Comparison of ENCODE assay signal across 28 mouse cellular contexts in genomic region chr10:128601499-128601898, GRCm38 (mm10). TPM values are rescaled to one million over a fixed set of nuclear protein-coding genes. Genes with fewer than 3 reads are reported as not detected.
DNase-seq lines count a peak whose midpoint lies in the region; ATAC-seq and TF ChIP-seq lines count a peak whose summit lies in the region.
"Had no signal": no experiment of that assay in that cellular context is flagged by ENCODE, and none has a peak within 500 bp of the region (broad histone marks: within the 10 kb centered on the region; RNA-seq: fewer than 3 reads in every experiment).

No protein-coding gene starts in this region.

- no peak for TF ChIP-seq POLR2A in liver, adult 2 months (IDR thresholded peaks at IDR 0.05; ENCODE audit: extremely low read depth, insufficient read depth, low read length)
- TF ChIP-seq POLR2A in small intestine, adult 2 months (IDR thresholded peaks at IDR 0.05; ENCODE audit: low read depth, low read length) = no peak

- WGBS in liver, adult 2 months = 62% methylated on average over 1 of the region's 1 CpGs
- 88% methylated on average over 1 of the region's 1 CpGs for WGBS in small intestine, adult 2 months
- 65% methylated on average over 1 of the region's 1 CpGs for WGBS in forebrain, embryonic 14.5 days

- H3K4me3 ChIP-seq in liver, adult 2 months (ENCODE audit: insufficient read depth, low read depth, low read length) = no peak overlapping the region
- H3K4me3 ChIP-seq in small intestine, adult 2 months (ENCODE audit: low read depth, low read length) = no peak overlapping the region
- no peak overlapping the region for H3K4me3 ChIP-seq in forebrain, embryonic 14.5 days (ENCODE audit: low read depth, low read length)
- H3K4me3 ChIP-seq: embryonic facial prominence, embryonic 13.5 days; embryonic facial prominence, embryonic 15.5 days; erythroblast, embryonic 14.5 days; forebrain, embryonic 10.5 days; forebrain, embryonic 12.5 days; forebrain, embryonic 15.5 days had no signal

- peak overlapping the region; percentile 81 for H3K27ac ChIP-seq in liver, adult 2 months (replicated peaks; ENCODE audit: insufficient read depth, low read depth, low read length)
- H3K27ac ChIP-seq in small intestine, adult 2 months (ENCODE audit: insufficient read depth, low read depth, low read length) = peak overlapping the region; percentile 88
- no peak overlapping the region for H3K27ac ChIP-seq in forebrain, embryonic 14.5 days (ENCODE audit: low read depth, low read length)
- H3K27ac ChIP-seq: embryonic facial prominence, embryonic 13.5 days; embryonic facial prominence, embryonic 15.5 days; forebrain, embryonic 10.5 days; forebrain, embryonic 12.5 days; forebrain, embryonic 15.5 days had no signal

- H3K4me1 ChIP-seq in liver, adult 2 months (ENCODE audit: control insufficient read depth, insufficient read depth, low read length) = peaks cover 21% of the 10 kb centered on the region
- H3K4me1 ChIP-seq in small intestine, adult 2 months (ENCODE audit: control insufficient read depth, insufficient read depth, insufficient read length, low read length) = peaks cover 31% of the 10 kb centered on the region; the same call in 1 of the 2 replicates
- H3K4me1 ChIP-seq in forebrain, embryonic 14.5 days (ENCODE audit: control insufficient read depth, insufficient read depth, low read length) = no peaks in the 10 kb centered on the region
- H3K4me1 ChIP-seq: embryonic facial prominence, embryonic 13.5 days; embryonic facial prominence, embryonic 15.5 days; forebrain, embryonic 10.5 days; forebrain, embryonic 12.5 days; forebrain, embryonic 15.5 days had no signal

- no peaks in the 10 kb centered on the region for H3K36me3 ChIP-seq in liver, adult 2 months (ENCODE audit: control insufficient read depth, insufficient read depth, low read length)
- H3K36me3 ChIP-seq in small intestine, adult 2 months (ENCODE audit: control insufficient read depth, insufficient read depth, low read length) = no peaks in the 10 kb centered on the region
- H3K36me3 ChIP-seq in forebrain, embryonic 14.5 days (ENCODE audit: control insufficient read depth, insufficient read depth, low read length) = no peaks in the 10 kb centered on the region
- H3K36me3 ChIP-seq: embryonic facial prominence, embryonic 13.5 days; embryonic facial prominence, embryonic 15.5 days; forebrain, embryonic 10.5 days; forebrain, embryonic 12.5 days; forebrain, embryonic 15.5 days; G1E had no signal

- H3K9ac ChIP-seq in liver, adult 2 months (ENCODE audit: low read depth, low read length) = no peak overlapping the region
- H3K9ac ChIP-seq in forebrain, embryonic 14.5 days (ENCODE audit: low read length) = no peak overlapping the region
- H3K9ac ChIP-seq: embryonic facial prominence, embryonic 13.5 days; embryonic facial prominence, embryonic 15.5 days; forebrain, embryonic 12.5 days; forebrain, embryonic 15.5 days; forebrain, postnatal 0 days had no signal

- H3K9me3 ChIP-seq in forebrain, embryonic 14.5 days (replicated peaks; ENCODE audit: control insufficient read depth, low read length) = no peaks in the 10 kb centered on the region
- H3K9me3 ChIP-seq: embryonic facial prominence, embryonic 13.5 days; embryonic facial prominence, embryonic 15.5 days; forebrain, embryonic 10.5 days; forebrain, embryonic 12.5 days; forebrain, embryonic 15.5 days; G1E had no signal

- no peak for TF ChIP-seq CTCF in liver, adult 2 months (IDR thresholded peaks at IDR 0.05; ENCODE audit: low read depth, low read length)
- TF ChIP-seq CTCF in small intestine, adult 2 months (IDR thresholded peaks at IDR 0.05; ENCODE audit: extremely low read depth, insufficient read length, insufficient replicate concordance, low read depth, low read length) = no peak

- H3K27me3 ChIP-seq in liver, adult 2 months (ENCODE audit: control insufficient read depth, insufficient read depth, low read length) = no peaks in the 10 kb centered on the region
- no peaks in the 10 kb centered on the region for H3K27me3 ChIP-seq in small intestine, adult 2 months (ENCODE audit: control insufficient read depth, insufficient read depth, low read length)
- H3K27me3 ChIP-seq in forebrain, embryonic 14.5 days (replicated peaks; ENCODE audit: control insufficient read depth, insufficient read depth, low read length) = no peaks in the 10 kb centered on the region
- H3K27me3 ChIP-seq: embryonic facial prominence, embryonic 13.5 days; embryonic facial prominence, embryonic 15.5 days; forebrain, embryonic 12.5 days; forebrain, embryonic 15.5 days; Patski had no signal

- ATAC-seq in forebrain, embryonic 14.5 days = no peak
- ATAC-seq: activated CD4-positive, CD25-positive, alpha-beta regulatory T cell, adult 4 months; CD4-positive, CD25-positive, alpha-beta regulatory T cell, adult 4 months; forebrain, embryonic 15.5 days; forebrain, postnatal 0 days; Patski had no signal

- DNase-seq in liver, adult 2 months (ENCODE audit: extremely low read depth, low read depth, low spot score) = no peak
- no peak for DNase-seq in liver
- peak; percentile 73 for DNase-seq in R1 (ENCODE audit: low read depth, low spot score)
- no peak for DNase-seq in forebrain, embryonic 14.5 days (ENCODE audit: low spot score)
- DNase-seq in cerebellum, postnatal 14 days = no peak
- DNase-seq: adrenal gland, adult 8-10 months; adrenal gland, postnatal 14 days; adrenal gland, postnatal 36 days; B cell, adult 2 months; cerebellum, adult 11-12 months; cerebellum, adult 2 months; cerebellum, adult 9-10 months; cerebellum, postnatal 10 days; cerebellum, postnatal 36 days; embryo, embryonic 11 days; forebrain, postnatal 0 days had no signal

- no peak overlapping the region for H3K4me2 ChIP-seq in forebrain, embryonic 14.5 days (ENCODE audit: low read length)
- H3K4me2 ChIP-seq: embryonic facial prominence, embryonic 13.5 days; embryonic facial prominence, embryonic 15.5 days; forebrain, embryonic 12.5 days; forebrain, embryonic 15.5 days had no signal

- H3K79me2 ChIP-seq in liver, adult 2 months (ENCODE audit: control insufficient read depth, insufficient read depth, low read length) = no peaks in the 10 kb centered on the region

RNA-seq across cellular contexts. Expression of gene Erbb3, which starts 12.0 kb away (rescaled TPM):
- total RNA-seq in liver, adult 2 months (2014; rRNA removed) = 92.9 and 115 TPM in 2 replicates
- 37.4 and 37.9 TPM in 2 replicates for polyA plus RNA-seq in liver, adult 2 months (2012; rRNA removed)
- 32.3 and 127 TPM in 2 replicates for polyA plus RNA-seq in small intestine, adult 2 months (2012; rRNA removed)
- polyA plus RNA-seq in forebrain, embryonic 14.5 days (2014; fragmentation: Nextera tagmentation; extraction: Ambion mirVana) = 0.17 and 0.40 TPM in 2 replicates

RNA-seq across cellular contexts. Expression of gene Rps26, which starts 25.0 kb away (rescaled TPM):
- total RNA-seq in liver, adult 2 months (2014; rRNA removed) = 234 and 279 TPM in 2 replicates
- polyA plus RNA-seq in liver, adult 2 months (2012; rRNA removed) = 425 and 439 TPM in 2 replicates
- 439 and 930 TPM in 2 replicates for polyA plus RNA-seq in small intestine, adult 2 months (2012; rRNA removed)
- 522 and 721 TPM in 2 replicates for polyA plus RNA-seq in forebrain, embryonic 14.5 days (2014; fragmentation: Nextera tagmentation; extraction: Ambion mirVana)

RNA-seq across cellular contexts. Expression of gene Pa2g4, which starts 35.7 kb away (rescaled TPM):
- total RNA-seq in liver, adult 2 months (2014; rRNA removed) = 24.7 and 30.0 TPM in 2 replicates
- polyA plus RNA-seq in liver, adult 2 months (2012; rRNA removed) = 17.6 and 17.8 TPM in 2 replicates
- 3.2 and 6.9 TPM in 2 replicates for polyA plus RNA-seq in small intestine, adult 2 months (2012; rRNA removed)
- 177 and 187 TPM in 2 replicates for polyA plus RNA-seq in forebrain, embryonic 14.5 days (2014; fragmentation: Nextera tagmentation; extraction: Ambion mirVana)

RNA-seq across cellular contexts. Expression of gene Ikzf4, which starts 44.3 kb away (rescaled TPM):
- total RNA-seq in liver, adult 2 months (2014; rRNA removed) = 0.09 and 0.13 TPM in 2 replicates
- polyA plus RNA-seq in liver, adult 2 months (2012; rRNA removed) = 0.60 and 0.80 TPM in 2 replicates
- polyA plus RNA-seq in small intestine, adult 2 months (2012; rRNA removed) = 0.65 and 0.95 TPM in 2 replicates
- 6.5 and 9.2 TPM in 2 replicates for polyA plus RNA-seq in forebrain, embryonic 14.5 days (2014; fragmentation: Nextera tagmentation; extraction: Ambion mirVana)
- total RNA-seq: common myeloid progenitor, adult 5-6 weeks had no signal

RNA-seq across cellular contexts. Expression of gene Rpl41, which starts 52.4 kb away (rescaled TPM):
- total RNA-seq in liver, adult 2 months (2014; rRNA removed) = 921 and 1,015 TPM in 2 replicates
- 794 TPM in 2 replicates for polyA plus RNA-seq in liver, adult 2 months (2012; rRNA removed)
- polyA plus RNA-seq in small intestine, adult 2 months (2012; rRNA removed) = 1,613 and 1,655 TPM in 2 replicates
- polyA plus RNA-seq in forebrain, embryonic 14.5 days (2014; fragmentation: Nextera tagmentation; extraction: Ambion mirVana) = 2,276 and 3,259 TPM in 2 replicates

Comparison
In these comparisons a context has a peak if more than half of its experiments do, and no peak if none do; other contexts are left out.
1. RNA of gene Erbb3, which starts 12.0 kb away (polyA plus RNA-seq): 32.3 to 127 TPM in small intestine, adult 2 months and 37.4 to 37.9 TPM in liver, adult 2 months; 0.17 to 0.40 TPM in forebrain, embryonic 14.5 days; every median in the first group is over 10 times any median in the second.